Mouse (Mus musculus) liver, embryonic 14.5 days (tissue): ENCODE measurements around the gene Fam181a. TPM values are rescaled to one million over a fixed set of nuclear protein-coding genes. Genes with fewer than 3 reads are reported as not detected.

Source experiments
- ATAC-seq: fragments of 200-750 bp; cut with Nextera tagmentation; 2 replicates; pipeline ENCODE4 v1.8.0; 2017; ENCODE audit warnings: moderate number of reproducible peaks, mild to moderate bottlenecking, moderate library complexity; ENCODE audit not compliant: insufficient read depth
- DNase-seq, 3 experiments: peaks; one replicate each; pipeline ENCODE4 v3.0.0-alpha.2; 2012 to 2013; ENCODE audit warnings: low read depth in 3 of 3, low spot score in 3 of 3
- H3K27ac ChIP-seq: fragments of 300-500 bp; sonication (generic); 2 replicates; pipeline ENCODE4 v1.5.1; 2014; ENCODE audit warnings: moderate library complexity, mild to moderate bottlenecking, control low read depth, inconsistent platforms
- H3K27me3 ChIP-seq: fragments of 300-500 bp; sonication (generic); 2 replicates; pipeline ENCODE4 v1.6.1; 2014; ENCODE audit warnings: mild to moderate bottlenecking, low read length, moderate library complexity; ENCODE audit not compliant: control insufficient read depth, insufficient read depth
- H3K36me3 ChIP-seq: fragments of 300-500 bp; sonication (generic); replicated peaks from 2 replicates; pipeline ENCODE4 v1.6.1; 2014; ENCODE audit warnings: low read depth; ENCODE audit not compliant: control insufficient read depth, insufficient read depth
- H3K4me1 ChIP-seq, 2 experiments: fragments of 200-500 bp in 1 of 2; fragments of 300-500 bp in 1 of 2; sonication (generic) in 1 of 2; replicated peaks; 2 replicates each; pipeline ENCODE4 v1.6.1; 2012 to 2014; ENCODE audit warnings: antibody characterized with exemption in 1 of 2, inconsistent platforms in 1 of 2, low read length in 1 of 2; ENCODE audit not compliant: control insufficient read depth in 2 of 2, insufficient read depth in 2 of 2
- H3K4me2 ChIP-seq: fragments of 300-500 bp; sonication (generic); 2 replicates; pipeline ENCODE4 v1.6.1; 2014; ENCODE audit warnings: low read depth, mild to moderate bottlenecking, control low read depth, moderate library complexity
- H3K4me3 ChIP-seq, 2 experiments: fragments of 200-500 bp in 1 of 2; fragments of 300-500 bp in 1 of 2; sonication (generic) in 1 of 2; 2 replicates each; pipeline ENCODE4 v1.5.1; 2012 to 2014; ENCODE audit warnings: low read depth in 2 of 2, low read length in 2 of 2, mild to moderate bottlenecking in 2 of 2, control low read depth in 1 of 2, inconsistent platforms in 1 of 2, moderate library complexity in 1 of 2; ENCODE audit not compliant: insufficient read depth in 1 of 2
- H3K9ac ChIP-seq: fragments of 300-500 bp; sonication (generic); replicated peaks from 2 replicates; pipeline ENCODE4 v1.6.1; 2014; ENCODE audit warnings: mild to moderate bottlenecking, control low read depth, moderate library complexity
- H3K9me3 ChIP-seq: fragments of 300-500 bp; sonication (generic); 2 replicates; pipeline ENCODE4 v1.6.1; 2016; ENCODE audit warnings: low read length, mixed read lengths; ENCODE audit not compliant: control insufficient read depth
- CTCF ChIP-seq: IDR thresholded peaks from 2 replicates; pipeline ENCODE4 v1.5.1; 2016; ENCODE audit warnings: antibody characterized with exemption, low read depth, control low read depth
- EP300 ChIP-seq: IDR thresholded peaks from 2 replicates; pipeline ENCODE4 v1.6.1; 2016; ENCODE audit warnings: antibody characterized with exemption, low read depth
- WGBS: fragments of 180-500 bp; shearing (Covaris S2); extraction: QIAGEN DNeasy Blood & Tissue Kit; methylation state at CpG from one replicate; pipeline ENCODE4 v1.1.7; 2014; ENCODE audit not compliant: insufficient replicate concordance; 5-methylcytosine and 5-hydroxymethylcytosine counted together
- polyA plus RNA-seq, 2 experiments: library from polyadenylated mRNA; depleted of rRNA in 1 of 2; stranded (reverse) in 1 of 2; unstranded in 1 of 2; fragments of >200 nt; fragmentation: Nextera tagmentation in 1 of 2; extraction: Ambion mirVana in 1 of 2; gene quantifications; 2 replicates each; pipeline versions ENCODE4 v1.2.1 to v1.2.3; 2012 to 2014

Fam181a gene
- polyA plus RNA-seq, 2 experiments: not detected

DNA sequence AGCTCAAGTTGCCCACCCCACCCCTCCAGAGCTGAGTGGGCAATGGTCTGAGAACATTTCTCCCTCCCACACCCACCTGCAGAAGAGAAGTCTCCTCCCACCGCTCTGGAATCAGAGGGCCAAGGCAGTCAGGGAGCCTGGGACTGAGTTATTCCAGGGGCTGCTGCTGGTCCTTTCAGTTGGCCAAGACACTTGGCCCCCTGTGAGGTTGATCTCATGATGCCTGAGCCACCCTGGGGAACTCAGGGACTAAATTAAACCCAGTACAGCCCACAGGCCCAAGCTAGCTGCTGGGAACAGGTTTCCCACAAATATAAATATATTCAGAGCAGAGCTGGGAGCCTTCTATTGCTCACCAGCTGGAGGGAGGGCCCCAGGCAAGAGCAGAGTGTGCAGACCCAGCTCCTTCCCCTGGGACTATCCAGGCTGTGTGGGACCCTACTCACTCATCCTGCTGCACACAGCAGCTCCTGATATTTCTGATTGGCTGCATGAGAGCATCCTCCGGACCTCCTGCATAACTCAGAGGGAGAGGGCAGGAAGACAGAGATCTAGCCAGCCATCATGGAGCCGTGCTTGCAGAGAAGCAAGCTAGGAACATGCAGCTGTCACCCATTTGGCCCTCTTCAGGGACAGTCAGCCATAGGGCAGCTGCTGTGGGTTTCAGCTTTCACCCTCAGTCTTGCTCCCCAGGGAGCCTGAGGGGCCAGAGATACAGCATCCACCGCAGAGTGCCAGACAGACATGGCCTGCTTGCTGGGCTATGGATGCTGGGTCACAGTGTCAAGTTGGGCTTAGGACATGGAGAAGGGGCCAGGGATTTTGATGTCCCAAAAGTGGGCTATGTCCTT lies 48.4 kb downstream of the Fam181a start:
- Histone ChIP-seq H3K27ac (no peak overlapping the region), H3K4me3 (no peak overlapping the region), H3K27me3 (no peaks in the 10 kb centered on the region), H3K36me3 (no peaks in the 10 kb centered on the region), H3K4me1 (no peaks in the 10 kb centered on the region), H3K9me3 (no peaks in the 10 kb centered on the region), H3K9ac (no peak overlapping the region), H3K4me2 (no peak overlapping the region)
- ATAC-seq (no peak), DNase-seq (no peak)
- 52% methylated on average over 4 of the region's 4 CpGs for WGBS
- TF ChIP-seq EP300 (no peak), CTCF (no peak)

DNA sequence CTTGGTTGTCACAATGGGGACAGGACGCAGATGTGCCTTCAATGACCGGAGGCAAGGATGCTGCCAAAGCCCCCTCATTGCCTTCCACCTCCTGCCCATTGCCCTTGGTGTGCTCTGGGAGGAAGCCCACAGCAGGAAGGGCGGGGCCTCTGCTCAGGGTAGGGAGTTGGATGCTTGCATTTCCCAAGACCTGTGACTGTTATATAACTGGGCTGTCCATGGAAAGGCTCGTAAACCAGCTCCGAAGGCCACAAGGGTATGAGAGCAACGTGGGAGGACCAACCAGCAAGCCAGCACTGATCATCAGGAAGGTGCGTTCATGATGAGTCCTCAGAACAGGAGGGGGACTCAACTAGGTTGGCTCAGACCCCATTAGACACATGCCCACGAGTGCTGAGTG lies 50.0 kb downstream of the Fam181a start:
- no peaks in the 10 kb centered on the region for H3K36me3 ChIP-seq
- no peaks in the 10 kb centered on the region for H3K9me3 ChIP-seq
- H3K27me3 ChIP-seq: no peaks in the 10 kb centered on the region
- H3K4me1 ChIP-seq: no peaks in the 10 kb centered on the region
- ATAC-seq (no peak), DNase-seq (no peak)
- no peak overlapping the region for H3K4me3 ChIP-seq
- no peak overlapping the region for H3K9ac ChIP-seq
- TF ChIP-seq CTCF (no peak), EP300 (no peak)
- H3K27ac ChIP-seq: no peak overlapping the region
- no peak overlapping the region for H3K4me2 ChIP-seq
- WGBS: 57% methylated on average over 8 of the region's 8 CpGs

DNA sequence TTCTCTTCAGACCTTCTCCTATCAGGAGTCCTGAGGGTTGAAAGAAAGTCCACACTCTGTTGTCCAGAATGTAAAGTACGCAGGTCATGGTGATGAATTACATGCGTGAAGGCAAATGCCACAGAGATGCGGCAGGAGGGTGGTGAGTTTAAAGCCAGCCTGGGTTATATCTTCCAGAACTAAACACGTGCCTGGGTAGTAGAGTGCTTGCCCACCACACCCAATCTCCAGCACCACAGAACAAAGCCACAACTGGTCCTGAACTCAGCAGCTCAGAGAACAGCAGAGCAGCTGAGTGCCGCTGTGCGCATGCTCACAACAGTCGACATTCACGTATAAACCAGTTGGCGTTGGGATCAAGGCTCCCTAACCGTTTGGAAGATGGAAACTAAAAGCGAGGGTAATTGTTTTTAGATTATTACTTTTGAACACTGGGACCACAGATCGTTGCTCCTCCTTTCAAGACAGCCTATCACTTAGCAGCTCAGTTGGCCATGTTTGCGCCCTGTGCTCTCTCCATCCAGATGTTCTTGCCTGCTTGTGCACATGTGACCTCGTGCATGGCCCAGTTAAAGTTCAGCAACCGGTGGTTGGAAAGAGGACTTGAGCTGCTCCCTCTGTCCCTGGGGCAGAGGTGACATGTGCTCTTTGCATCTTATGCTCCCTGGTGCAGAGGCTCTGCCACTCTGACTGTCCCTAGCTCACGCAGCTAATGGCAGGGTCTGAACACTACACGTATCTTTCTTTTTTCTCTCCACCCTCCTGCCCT lies 50.9 kb downstream of the Fam181a start:
- no peak overlapping the region for H3K4me2 ChIP-seq
- no peaks in the 10 kb centered on the region for H3K36me3 ChIP-seq
- no peaks in the 10 kb centered on the region for H3K9me3 ChIP-seq
- H3K4me3 ChIP-seq: no peak overlapping the region
- 69% methylated on average over 17 of the region's 17 CpGs for WGBS
- H3K27ac ChIP-seq: no peak overlapping the region
- ATAC-seq: no peak
- no peaks in the 10 kb centered on the region for H3K4me1 ChIP-seq
- TF ChIP-seq CTCF (no peak), EP300 (no peak)
- no peak for DNase-seq
- H3K27me3 ChIP-seq: no peaks in the 10 kb centered on the region
- H3K9ac ChIP-seq: no peak overlapping the region

DNA sequence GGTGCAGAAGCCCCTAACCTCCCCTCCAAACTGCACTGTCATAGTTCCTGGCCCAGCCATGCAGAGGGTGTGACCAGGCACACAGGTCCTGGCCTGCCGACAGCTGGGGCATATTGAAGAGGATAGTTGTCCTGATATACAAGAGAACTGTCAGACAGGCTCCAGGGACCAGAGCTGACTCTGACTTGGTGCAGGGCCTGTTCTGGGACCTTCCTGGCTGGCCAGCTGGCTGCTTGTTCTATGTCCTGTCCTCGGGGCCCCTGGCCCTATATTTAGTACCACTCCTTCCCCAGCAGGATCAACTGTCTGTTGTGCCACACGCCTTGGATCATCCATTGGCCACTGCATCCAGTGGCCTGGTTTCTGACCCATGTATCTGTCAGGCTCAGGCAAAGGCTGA lies 51.6 kb downstream of the Fam181a start:
- 48% methylated on average over 3 of the region's 3 CpGs for WGBS
- H3K4me2 ChIP-seq: no peak overlapping the region
- H3K36me3 ChIP-seq: no peaks in the 10 kb centered on the region
- H3K27me3 ChIP-seq: no peaks in the 10 kb centered on the region
- no peaks in the 10 kb centered on the region for H3K9me3 ChIP-seq
- TF ChIP-seq CTCF: no peak
- H3K27ac ChIP-seq: no peak overlapping the region
- no peak overlapping the region for H3K4me3 ChIP-seq
- DNase-seq (no peak), ATAC-seq (no peak)
- H3K9ac ChIP-seq: no peak overlapping the region
- H3K4me1 ChIP-seq: no peaks in the 10 kb centered on the region

Other genes with a start within 250 kb of the Fam181a start
- gene Prima1, start 68.8 kb upstream of the Fam181a start, polyA plus RNA-seq (2012; rRNA removed): not detected in 2 replicates
- not detected in 2 replicates for gene Prima1, start 68.8 kb upstream of the Fam181a start, polyA plus RNA-seq (2014; fragmentation: Nextera tagmentation; extraction: Ambion mirVana)
- gene Asb2, start 45.0 kb downstream of the Fam181a start, polyA plus RNA-seq (2012; rRNA removed): 3.6 TPM in 2 replicates
- 2.1 and 2.5 TPM in 2 replicates for gene Asb2, start 45.0 kb downstream of the Fam181a start, polyA plus RNA-seq (2014; fragmentation: Nextera tagmentation; extraction: Ambion mirVana)
- 12.0 and 13.3 TPM in 2 replicates for gene Otub2, start 77.7 kb downstream of the Fam181a start, polyA plus RNA-seq (2012; rRNA removed)
- 20.0 and 24.9 TPM in 2 replicates for gene Otub2, start 77.7 kb downstream of the Fam181a start, polyA plus RNA-seq (2014; fragmentation: Nextera tagmentation; extraction: Ambion mirVana)
- gene 9330161L09Rik, start 96.8 kb downstream of the Fam181a start, polyA plus RNA-seq (2012; rRNA removed): 0.10 and 0.15 TPM in 2 replicates
- 0.10 TPM in 1 of 2 replicates, not detected in the other for gene 9330161L09Rik, start 96.8 kb downstream of the Fam181a start, polyA plus RNA-seq (2014; fragmentation: Nextera tagmentation; extraction: Ambion mirVana)
- gene Ddx24, start 114.9 kb downstream of the Fam181a start, polyA plus RNA-seq (2012; rRNA removed): 17.4 and 25.0 TPM in 2 replicates
- 38.3 and 44.1 TPM in 2 replicates for gene Ddx24, start 114.9 kb downstream of the Fam181a start, polyA plus RNA-seq (2014; fragmentation: Nextera tagmentation; extraction: Ambion mirVana)
- 9.3 and 12.2 TPM in 2 replicates for gene Ifi27, start 123.2 kb downstream of the Fam181a start, polyA plus RNA-seq (2012; rRNA removed)
- gene Ifi27, start 123.2 kb downstream of the Fam181a start, polyA plus RNA-seq (2014; fragmentation: Nextera tagmentation; extraction: Ambion mirVana): 12.8 and 18.6 TPM in 2 replicates
- gene Ifi27l2a, start 132.7 kb downstream of the Fam181a start, polyA plus RNA-seq (2012; rRNA removed): 5.2 and 7.6 TPM in 2 replicates
- 8.3 and 10.8 TPM in 2 replicates for gene Ifi27l2a, start 132.7 kb downstream of the Fam181a start, polyA plus RNA-seq (2014; fragmentation: Nextera tagmentation; extraction: Ambion mirVana)
- gene Ifi27l2b, start 146.2 kb downstream of the Fam181a start, polyA plus RNA-seq (2012; rRNA removed): not detected in 2 replicates
- gene Ifi27l2b, start 146.2 kb downstream of the Fam181a start, polyA plus RNA-seq (2014; fragmentation: Nextera tagmentation; extraction: Ambion mirVana): not detected in 2 replicates
- 0.82 and 0.94 TPM in 2 replicates for gene Ppp4r4, start 221.3 kb downstream of the Fam181a start, polyA plus RNA-seq (2012; rRNA removed)
- gene Ppp4r4, start 221.3 kb downstream of the Fam181a start, polyA plus RNA-seq (2014; fragmentation: Nextera tagmentation; extraction: Ambion mirVana): 0.79 and 1.3 TPM in 2 replicates